Mouse (Mus musculus): ENCODE results near the gene Rimbp2. TPM values are rescaled to one million over a fixed set of nuclear protein-coding genes. Genes with fewer than 3 reads are reported as not detected.

Gene Rimbp2
- polyA plus RNA-seq, 1 experiment from 2014 or later = not detected

DNA sequence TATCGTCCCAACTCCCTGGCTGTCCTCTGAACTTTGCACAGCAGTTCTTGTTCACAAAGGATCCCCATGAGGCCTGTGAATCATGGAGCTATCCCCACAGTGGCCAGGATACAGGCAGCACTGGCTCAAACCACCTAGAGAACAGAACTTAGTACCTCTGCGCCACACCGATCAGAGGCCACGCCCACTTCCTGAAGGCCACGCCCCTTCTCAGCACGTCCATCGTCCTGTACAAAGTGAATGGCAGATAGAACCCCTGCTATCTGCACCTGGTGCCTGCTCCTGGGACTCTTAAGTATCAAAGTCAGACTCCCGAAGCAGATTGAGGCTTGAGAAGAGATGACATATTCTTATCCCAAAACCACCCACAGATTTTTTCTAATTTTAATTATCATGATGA, 242.7 kb downstream of the Rimbp2 start:
- Histone ChIP-seq H3K4me2 (ENCODE audit: low read length) (no peak overlapping the region), H3K4me1 (replicated peaks; ENCODE audit: insufficient read depth, low read length) (no peaks in the 10 kb centered on the region), H3K27me3 (ENCODE audit: insufficient read depth, low read length) (no peaks in the 10 kb centered on the region), H3K36me3 (ENCODE audit: insufficient read depth, low read length) (no peaks in the 10 kb centered on the region), H3K27ac (no peak overlapping the region), H3K4me3 (replicated peaks; ENCODE audit: low read depth, low read length) (no peak overlapping the region), H3K9ac (ENCODE audit: low read depth, low read length) (no peak overlapping the region), H3K9me3 (replicated peaks; ENCODE audit: low read length) (no peaks in the 10 kb centered on the region)
- no peak for ATAC-seq (replicated peaks; ENCODE audit: low FRiP score, low read depth)
- DNase-seq (ENCODE audit: low spot score) = no peak
- WGBS = 21% methylated on average over 8 of the region's 8 CpGs
- TF ChIP-seq CTCF (IDR thresholded peaks at IDR 0.05; ENCODE audit: low read depth) = no peak

DNA sequence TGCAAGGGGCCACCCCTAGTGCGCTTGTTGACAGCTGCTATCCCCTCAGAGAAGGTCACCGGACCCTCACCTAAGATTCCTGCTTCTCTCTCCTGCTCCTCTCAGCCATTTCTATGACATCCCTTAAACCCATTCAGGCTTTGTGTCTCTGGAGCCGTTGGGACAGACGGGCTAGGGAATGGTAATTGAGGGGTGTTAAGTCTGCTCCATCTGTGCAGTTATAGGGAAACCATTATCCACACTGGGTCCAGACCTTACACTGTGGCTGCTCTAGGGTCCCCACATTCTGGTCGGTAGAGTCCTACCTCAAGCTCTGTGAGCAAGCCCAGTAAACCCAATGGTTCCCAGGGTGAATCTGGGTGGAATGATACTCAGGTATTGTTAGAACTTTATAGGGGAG, 244.4 kb downstream of the Rimbp2 start:
- no peak overlapping the region for H3K9ac ChIP-seq (ENCODE audit: low read depth, low read length)

More for the DNA sequence above, 244.4 kb downstream of the Rimbp2 start:
- no peak for ATAC-seq (replicated peaks; ENCODE audit: low FRiP score, low read depth)
- Histone ChIP-seq H3K4me2 (ENCODE audit: low read length) (no peak overlapping the region), H3K9me3 (replicated peaks; ENCODE audit: low read length) (no peaks in the 10 kb centered on the region), H3K27ac (no peak overlapping the region), H3K27me3 (ENCODE audit: insufficient read depth, low read length) (no peaks in the 10 kb centered on the region), H3K4me1 (replicated peaks; ENCODE audit: insufficient read depth, low read length) (no peaks in the 10 kb centered on the region), H3K36me3 (ENCODE audit: insufficient read depth, low read length) (no peaks in the 10 kb centered on the region), H3K4me3 (replicated peaks; ENCODE audit: low read depth, low read length) (no peak overlapping the region)
- DNase-seq (ENCODE audit: low spot score) = no peak
- WGBS = 76% methylated on average over 5 of the region's 5 CpGs
- no peak for TF ChIP-seq CTCF (IDR thresholded peaks at IDR 0.05; ENCODE audit: low read depth)

Other genes with a start within 250 kb of the Rimbp2 start
- 32.7 and 33.0 TPM in 2 replicates for gene Stx2, start 55.1 kb upstream of the Rimbp2 start, polyA plus RNA-seq (2015; fragmentation: Nextera tagmentation; extraction: Ambion mirVana)
- 392 and 446 TPM in 2 replicates for gene Ran, start 66.6 kb upstream of the Rimbp2 start, polyA plus RNA-seq (2015; fragmentation: Nextera tagmentation; extraction: Ambion mirVana)
- 0.82 and 0.96 TPM in 2 replicates for gene Adgrd1, start 143.3 kb upstream of the Rimbp2 start, polyA plus RNA-seq (2015; fragmentation: Nextera tagmentation; extraction: Ambion mirVana)

All from kidney, postnatal 0 days (tissue).